Mouse (Mus musculus): ENCODE measurements around the gene Zbtb17.

GRCm38 (mm10) chr4:141425484-141426479 lies 18.7 kb upstream of the Zbtb17 start:
- TF ChIP-seq TCF12 (IDR thresholded peaks at IDR 0.05; ENCODE audit: insufficient read depth, poor library complexity, severe bottlenecking) (no peak), POLR2A (IDR thresholded peaks at IDR 0.05; ENCODE audit: insufficient read length, low read depth) (peak; percentile 57), USF1 (IDR thresholded peaks at IDR 0.05; ENCODE audit: low read depth) (no peak), E2F4 (IDR thresholded peaks at IDR 0.05; ENCODE audit: insufficient read depth) (no peak), MYOG (IDR thresholded peaks at IDR 0.05; ENCODE audit: control insufficient read depth in 1 of 3, insufficient read depth in 1 of 3, insufficient read length in 2 of 3, low read depth in 2 of 3) (peak in 1 of 3 experiments; percentile 58), TCF3 (IDR thresholded peaks at IDR 0.05; ENCODE audit: insufficient read length, low read depth) (no peak), MAX (IDR thresholded peaks at IDR 0.05; ENCODE audit: low read depth) (no peak), MYOD1 (IDR thresholded peaks at IDR 0.05; ENCODE audit: control insufficient read depth in 1 of 3, insufficient read length in 2 of 3, low read depth in 2 of 3) (peak in 1 of 3 experiments; percentile 60)
